Mouse (Mus musculus) cortical plate, adult 2 months (tissue): ENCODE data around the gene A630001G21Rik.

ENCODE experiments used
- CTCF ChIP-seq: fragments of 200-500 bp; IDR thresholded peaks from 2 replicates; pipeline ENCODE4 v1.5.1; 2011; ENCODE audit warnings: mild to moderate bottlenecking, control low read depth, low read length; ENCODE audit not compliant: insufficient read depth; ENCODE audit errors: extremely low read depth
- POLR2A ChIP-seq: fragments of 200-500 bp; IDR thresholded peaks from 2 replicates; pipeline ENCODE4 v1.6.1; 2011; ENCODE audit warnings: mild to moderate bottlenecking, low read length, control low read depth; ENCODE audit not compliant: insufficient read depth; ENCODE audit errors: extremely low read depth

DNA sequence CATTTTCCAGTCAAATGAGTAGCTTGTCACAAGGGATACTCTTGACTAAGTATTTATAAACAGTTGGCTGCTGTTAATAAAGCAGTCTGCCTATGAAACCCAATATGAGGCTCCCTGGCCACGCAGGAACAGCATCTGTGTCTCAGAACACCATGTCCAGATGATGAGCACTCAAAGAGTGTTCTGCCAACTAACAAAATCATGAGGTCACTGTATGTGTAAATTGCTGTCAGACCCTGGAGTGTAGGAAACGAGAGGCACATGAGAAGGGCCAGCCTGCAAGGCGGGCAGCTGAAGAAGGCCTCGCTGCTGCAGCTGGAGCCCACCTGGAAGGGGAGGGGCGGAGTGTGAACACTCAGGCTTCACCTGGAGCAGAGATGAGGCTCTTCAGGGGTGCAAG lies 48.7 kb upstream of the A630001G21Rik start:
- TF ChIP-seq CTCF (no peak), POLR2A (no peak)
